Mouse (Mus musculus) left cerebral cortex, postnatal 10 days (tissue): ENCODE measurements around the gene Glrb. TPM values are rescaled to one million over a fixed set of nuclear protein-coding genes. Genes with fewer than 3 reads are reported as not detected.

Experiments
- total RNA-seq, 2 experiments: library from RNA; stranded (reverse); gene quantifications; 2 replicates each; pipeline ENCODE4 v1.2.3; 2021

Gene Glrb
- total RNA-seq, 2 experiments from 2014 or later: 149 to 160 TPM

Other genes with a start within 250 kb of the Glrb start
- 100 to 1,000 TPM; 446 to 449 TPM for gene Gria2, start 110.8 kb downstream of the Glrb start, total RNA-seq
- 1 to 10 TPM; 6.2 to 7.5 TPM for gene Pdgfc, start 122.8 kb upstream of the Glrb start, total RNA-seq